Mouse (Mus musculus): ENCODE data around the gene Rnh1.

GRCm38 (mm10) chr7:141190220-141190619 lies 17.6 kb upstream of the Rnh1 start:
- no peak for TF ChIP-seq CTCF (IDR thresholded peaks at IDR 0.05; ENCODE audit: low read depth)
- TF ChIP-seq EP300 (IDR thresholded peaks at IDR 0.05; ENCODE audit: low read depth), result no peak
